Mouse (Mus musculus) cerebellum, adult 2 months (tissue): Measurements from ENCODE around the gene C1qtnf1.

Experiments used
- CTCF ChIP-seq: fragments of 200-500 bp; IDR thresholded peaks from 2 replicates; pipeline ENCODE4 v1.5.1; 2011; ENCODE audit warnings: low read depth, mild to moderate bottlenecking, control low read depth, low read length, moderate library complexity, borderline replicate concordance; ENCODE audit not compliant: insufficient read depth
- POLR2A ChIP-seq: fragments of 200-500 bp; IDR thresholded peaks from 2 replicates; pipeline ENCODE4 v1.6.1; 2011; ENCODE audit warnings: low read length, control low read depth, borderline replicate concordance; ENCODE audit not compliant: insufficient read depth

- no peak for TF ChIP-seq POLR2A
- no peak for TF ChIP-seq CTCF
Measured at GRCm38 (mm10) chr11:118452955-118453354, 25.0 kb downstream of the C1qtnf1 start.
